ENCODE assay signal across 29 mouse cellular contexts in the genomic region with DNA sequence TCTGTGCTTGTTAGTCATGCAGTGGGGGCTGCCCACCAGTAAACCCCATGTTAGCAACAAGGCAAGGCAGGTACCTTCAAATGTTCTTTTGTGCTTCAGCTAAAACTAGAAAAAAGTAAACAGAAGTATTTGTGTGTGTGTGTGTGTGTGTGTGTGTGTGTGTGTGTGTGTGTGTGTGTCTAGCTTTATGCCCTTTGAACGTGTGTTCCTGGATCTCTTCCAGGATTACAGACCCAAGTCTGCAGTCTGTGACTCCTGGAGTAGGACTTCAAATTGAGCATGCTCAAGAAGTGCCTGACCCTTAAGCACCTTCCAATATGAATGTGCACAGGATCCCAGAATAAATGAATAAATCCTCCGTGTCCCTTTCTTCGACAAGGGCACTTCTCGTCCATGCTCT. TPM values are rescaled to one million over a fixed set of nuclear protein-coding genes. Genes with fewer than 3 reads are reported as not detected.
A peak's percentile ranks its signal among the peaks of the same experiment; 100 is the strongest.
DNase-seq lines count a peak whose midpoint lies in the region; ATAC-seq lines count a peak whose summit lies in the region.
"Had no signal": no experiment of that assay in that cellular context is flagged by ENCODE, and none has a peak within 500 bp of the region (broad histone marks: within the 10 kb centered on the region; RNA-seq: fewer than 3 reads in every experiment).

No protein-coding gene starts in this region.

- H3K4me3 ChIP-seq in kidney, embryonic 14.5 days (ENCODE audit: low read length): no peak overlapping the region
- H3K4me3 ChIP-seq in liver, embryonic 11.5 days (ENCODE audit: low read depth, low read length): no peak overlapping the region
- no peak overlapping the region for H3K4me3 ChIP-seq in liver, embryonic 12.5 days
- H3K4me3 ChIP-seq: embryonic facial prominence, embryonic 10.5 days; embryonic facial prominence, embryonic 12.5 days; forebrain, embryonic 13.5 days had no signal

- no peaks in the 10 kb centered on the region for H3K9me3 ChIP-seq in kidney, embryonic 14.5 days (ENCODE audit: control insufficient read depth, low read length)
- H3K9me3 ChIP-seq in liver, embryonic 11.5 days (ENCODE audit: control insufficient read depth, low read length): no peaks in the 10 kb centered on the region
- no peaks in the 10 kb centered on the region for H3K9me3 ChIP-seq in liver, embryonic 12.5 days (replicated peaks)
- H3K9me3 ChIP-seq: embryonic facial prominence, embryonic 10.5 days; embryonic facial prominence, embryonic 12.5 days; forebrain, embryonic 13.5 days; G1E had no signal

- peak; percentile 16 for DNase-seq in heart, adult 11 months
- DNase-seq in heart, adult 18-20 months: no peak
- peak; percentile 43 for DNase-seq in kidney, adult 9 months
- DNase-seq in kidney, postnatal 36 days: peak; percentile 31 to 45
- DNase-seq in kidney, adult 8-10 months: no peak
- peak; percentile 23 for DNase-seq in liver, embryonic 11.5 days (ENCODE audit: low spot score)
- DNase-seq: adrenal gland, adult 8-10 months; adrenal gland, postnatal 14 days; adrenal gland, postnatal 36 days; B cell, adult 2 months; cerebellum, adult 11-12 months; cerebellum, adult 2 months; cerebellum, adult 9-10 months; cerebellum, postnatal 10 days; cerebellum, postnatal 25 days had no signal

- H3K4me1 ChIP-seq in kidney, embryonic 14.5 days (ENCODE audit: control insufficient read depth, insufficient read depth, low read length): 0 out of 2 replicates have a peak, but pooled peaks cover 4% of the 10 kb centered on the region
- no peaks in the 10 kb centered on the region for H3K4me1 ChIP-seq in liver, embryonic 11.5 days (replicated peaks; ENCODE audit: control insufficient read depth, insufficient read depth, low read length)
- H3K4me1 ChIP-seq in liver, embryonic 12.5 days: no peaks in the 10 kb centered on the region
- H3K4me1 ChIP-seq: embryonic facial prominence, embryonic 10.5 days; embryonic facial prominence, embryonic 12.5 days had no signal

- H3K27ac ChIP-seq in kidney, embryonic 14.5 days (ENCODE audit: low read depth, low read length): no peak overlapping the region
- no peak overlapping the region for H3K27ac ChIP-seq in liver, embryonic 11.5 days (ENCODE audit: low read depth, low read length)
- no peak overlapping the region for H3K27ac ChIP-seq in liver, embryonic 12.5 days
- H3K27ac ChIP-seq: embryonic facial prominence, embryonic 10.5 days; embryonic facial prominence, embryonic 12.5 days; forebrain, embryonic 13.5 days had no signal

- no peaks in the 10 kb centered on the region for H3K36me3 ChIP-seq in kidney, embryonic 14.5 days (ENCODE audit: control insufficient read depth, insufficient read depth, low read length)
- no peaks in the 10 kb centered on the region for H3K36me3 ChIP-seq in liver, embryonic 11.5 days (ENCODE audit: control insufficient read depth, insufficient read depth, low read length)
- no peaks in the 10 kb centered on the region for H3K36me3 ChIP-seq in liver, embryonic 12.5 days
- H3K36me3 ChIP-seq: embryonic facial prominence, embryonic 10.5 days; embryonic facial prominence, embryonic 12.5 days; G1E had no signal

- 82% methylated on average over 4 of the region's 4 CpGs for WGBS in kidney, embryonic 14.5 days
- 79% methylated on average over 4 of the region's 4 CpGs for WGBS in liver, embryonic 11.5 days
- WGBS in liver, embryonic 12.5 days (ENCODE audit: insufficient replicate concordance): 65% methylated on average over 4 of the region's 4 CpGs

- H3K4me2 ChIP-seq in kidney, embryonic 14.5 days (replicated peaks; ENCODE audit: low read depth, low read length): no peak overlapping the region
- H3K4me2 ChIP-seq in liver, embryonic 11.5 days: no peak overlapping the region
- H3K4me2 ChIP-seq in liver, embryonic 12.5 days: no peak overlapping the region
- H3K4me2 ChIP-seq: embryonic facial prominence, embryonic 12.5 days; forebrain, embryonic 13.5 days had no signal

- no peak overlapping the region for H3K9ac ChIP-seq in kidney, embryonic 14.5 days (ENCODE audit: low read depth, low read length)
- H3K9ac ChIP-seq in liver, embryonic 11.5 days (ENCODE audit: low read depth, low read length): no peak overlapping the region
- no peak overlapping the region for H3K9ac ChIP-seq in liver, embryonic 12.5 days
- H3K9ac ChIP-seq: embryonic facial prominence, embryonic 12.5 days; forebrain, embryonic 13.5 days had no signal

- no peaks in the 10 kb centered on the region for H3K27me3 ChIP-seq in kidney, embryonic 14.5 days (ENCODE audit: control insufficient read depth, insufficient read depth, low read length)
- no peaks in the 10 kb centered on the region for H3K27me3 ChIP-seq in liver, embryonic 11.5 days (replicated peaks; ENCODE audit: control insufficient read depth, insufficient read depth, low read length)
- no peaks in the 10 kb centered on the region for H3K27me3 ChIP-seq in liver, embryonic 12.5 days (replicated peaks)
- H3K27me3 ChIP-seq: embryonic facial prominence, embryonic 12.5 days; forebrain, embryonic 13.5 days had no signal

- ATAC-seq in kidney, embryonic 14.5 days (ENCODE audit: low FRiP score, low TSS enrichment): no peak
- no peak for ATAC-seq in liver, embryonic 11.5 days (replicated peaks; ENCODE audit: low FRiP score)
- no peak for ATAC-seq in liver, embryonic 12.5 days
- ATAC-seq: activated CD4-positive, CD25-positive, alpha-beta regulatory T cell, adult 4 months; CD4-positive, CD25-positive, alpha-beta regulatory T cell, adult 4 months; forebrain, embryonic 13.5 days; Patski had no signal

RNA-seq across cellular contexts. Expression of gene Plxnb1, which starts 31.9 kb away (rescaled TPM):
- 10 to 100 TPM; 21.1 to 21.5 TPM for total RNA-seq in heart, adult 18-20 months (2021)
- 10.5 and 17.0 TPM in 2 replicates for polyA plus RNA-seq in kidney, embryonic 14.5 days (2014; fragmentation: Nextera tagmentation; extraction: Ambion mirVana)
- polyA plus RNA-seq in liver, embryonic 11.5 days (2014; fragmentation: Nextera tagmentation; extraction: Ambion mirVana): 5.8 and 7.4 TPM in 2 replicates
- 4.9 TPM in 2 replicates for polyA plus RNA-seq in liver, embryonic 12.5 days (2016; fragmentation: Nextera tagmentation; extraction: Ambion mirVana)
- polyA plus RNA-seq: G1E had no signal

RNA-seq across cellular contexts. Expression of gene Fbxw21, which starts 34.8 kb away (rescaled TPM):
- not detected for total RNA-seq in heart, adult 18-20 months (2021)
- not detected in 2 replicates for polyA plus RNA-seq in kidney, embryonic 14.5 days (2014; fragmentation: Nextera tagmentation; extraction: Ambion mirVana)
- 0.08 TPM in 1 of 2 replicates, not detected in the other for polyA plus RNA-seq in liver, embryonic 11.5 days (2014; fragmentation: Nextera tagmentation; extraction: Ambion mirVana)
- polyA plus RNA-seq in liver, embryonic 12.5 days (2016; fragmentation: Nextera tagmentation; extraction: Ambion mirVana): not detected in 2 replicates
- total RNA-seq: adrenal gland, adult 18-20 months; adrenal gland, adult 8-10 months; adrenal gland, postnatal 14 days; adrenal gland, postnatal 36 days; CH12.LX had no signal
- polyA plus RNA-seq: activated CD4-positive, CD25-positive, alpha-beta regulatory T cell, adult 4 months; CD4-positive, CD25-positive, alpha-beta regulatory T cell, adult 4 months; cerebellum, adult 2 months; cortical plate, adult 2 months; embryonic facial prominence, embryonic 10.5 days; embryonic facial prominence, embryonic 12.5 days; embryonic facial prominence, embryonic 14.5 days; forebrain, embryonic 11.5 days; forebrain, embryonic 13.5 days; G1E; Patski had no signal

RNA-seq across cellular contexts. Expression of gene Tma7, which starts 44.7 kb away (rescaled TPM):
- total RNA-seq in heart, adult 18-20 months (2021): 100 to 1,000 TPM; 214 to 228 TPM
- polyA plus RNA-seq in kidney, embryonic 14.5 days (2014; fragmentation: Nextera tagmentation; extraction: Ambion mirVana): 687 and 868 TPM in 2 replicates
- polyA plus RNA-seq in liver, embryonic 11.5 days (2014; fragmentation: Nextera tagmentation; extraction: Ambion mirVana): 716 and 742 TPM in 2 replicates
- polyA plus RNA-seq in liver, embryonic 12.5 days (2016; fragmentation: Nextera tagmentation; extraction: Ambion mirVana): 522 and 538 TPM in 2 replicates

RNA-seq across cellular contexts. Expression of gene Ccdc51, which starts 44.8 kb away (rescaled TPM):
- total RNA-seq in heart, adult 18-20 months (2021): 10 to 100 TPM; 11.4 to 14.3 TPM
- 13.5 and 14.7 TPM in 2 replicates for polyA plus RNA-seq in kidney, embryonic 14.5 days (2014; fragmentation: Nextera tagmentation; extraction: Ambion mirVana)
- polyA plus RNA-seq in liver, embryonic 11.5 days (2014; fragmentation: Nextera tagmentation; extraction: Ambion mirVana): 21.9 TPM in 2 replicates
- 14.5 and 15.3 TPM in 2 replicates for polyA plus RNA-seq in liver, embryonic 12.5 days (2016; fragmentation: Nextera tagmentation; extraction: Ambion mirVana)

RNA-seq across cellular contexts. Expression of gene Atrip, which starts 53.2 kb away (rescaled TPM):
- total RNA-seq in heart, adult 18-20 months (2021): 1 to 10 TPM; 8.1 to 9.8 TPM
- 20.5 and 30.7 TPM in 2 replicates for polyA plus RNA-seq in kidney, embryonic 14.5 days (2014; fragmentation: Nextera tagmentation; extraction: Ambion mirVana)
- polyA plus RNA-seq in liver, embryonic 11.5 days (2014; fragmentation: Nextera tagmentation; extraction: Ambion mirVana): 24.3 and 28.9 TPM in 2 replicates
- polyA plus RNA-seq in liver, embryonic 12.5 days (2016; fragmentation: Nextera tagmentation; extraction: Ambion mirVana): 18.6 and 19.4 TPM in 2 replicates

Comparison
In these comparisons a context has a peak if more than half of its experiments do, and no peak if none do; other contexts are left out.
1. DNase-seq: peak in heart, adult 11 months (single experiment), kidney, adult 9 months (single experiment), kidney, postnatal 36 days (2 of 2) and liver, embryonic 11.5 days (single experiment); none in heart, adult 18-20 months (0 of 2) and kidney, adult 8-10 months (0 of 2).